Mouse (Mus musculus) left cerebral cortex, postnatal 25 days (tissue): ENCODE data around the gene Xylt1. TPM values are rescaled to one million over a fixed set of nuclear protein-coding genes. Genes with fewer than 3 reads are reported as not detected.
A peak's percentile ranks its signal among the peaks of the same experiment; 100 is the strongest.

Source experiments
- DNase-seq, 2 experiments: peaks; one replicate each; pipeline ENCODE4 v3.0.0; 2022; ENCODE audit warnings: low spot score in 2 of 2, mixed read lengths in 1 of 2
- intact Hi-C: fragments of 180-260 bp; cut with DNase I; formaldehyde crosslinking; loops from one replicate; pipeline ENCODE4 v1.15.1; 2025
- total RNA-seq, 2 experiments: library from RNA; stranded (reverse); gene quantifications; 2 replicates each; pipeline ENCODE4 v1.2.3; 2021

Xylt1 gene
- total RNA-seq, 2 experiments from 2014 or later: 48.6 to 52.1 TPM

- no peak for DNase-seq
- intact Hi-C loops: no loop called here
Observed at GRCm38 (mm10) chr7:117495751-117496150, 115.0 kb downstream of the Xylt1 start.

GRCm38 (mm10) chr7:117498173-117498572, 117.4 kb downstream of the Xylt1 start:
- DNase-seq: no peak
- intact Hi-C loops: no loop called here

- peak in 1 of 2 experiments; percentile 36 for DNase-seq
- intact Hi-C loops: no loop called here
Observed at GRCm38 (mm10) chr7:117501355-117502181, 120.8 kb downstream of the Xylt1 start.

GRCm38 (mm10) chr7:117502415-117502814, 121.6 kb downstream of the Xylt1 start:
- DNase-seq: no peak
- intact Hi-C loops: no loop called here

GRCm38 (mm10) chr7:117503714-117504113, 122.9 kb downstream of the Xylt1 start:
- intact Hi-C loops: no loop called here
- DNase-seq: no peak

GRCm38 (mm10) chr7:117505791-117506190, 125.0 kb downstream of the Xylt1 start:
- intact Hi-C loops: no loop called here
- DNase-seq: no peak

GRCm38 (mm10) chr7:117507351-117507750, 126.6 kb downstream of the Xylt1 start:
- intact Hi-C loops: no loop called here
- no peak for DNase-seq

GRCm38 (mm10) chr7:117508090-117508489, 127.3 kb downstream of the Xylt1 start:
- no peak for DNase-seq
- intact Hi-C loops: no loop called here

GRCm38 (mm10) chr7:117510113-117510512, 129.3 kb downstream of the Xylt1 start:
- intact Hi-C loops: no loop called here

GRCm38 (mm10) chr7:117512301-117512700, 131.5 kb downstream of the Xylt1 start:
- DNase-seq: no peak
- intact Hi-C loops: no loop called here

More at GRCm38 (mm10) chr7:117510113-117510512, 129.3 kb downstream of the Xylt1 start:
- DNase-seq: peak in 1 of 2 experiments; percentile 63

- no peak for DNase-seq
- intact Hi-C loops: no loop called here
Observed at GRCm38 (mm10) chr7:117515794-117516193, 135.0 kb downstream of the Xylt1 start.

- DNase-seq: no peak
- intact Hi-C loops: no loop called here
Observed at GRCm38 (mm10) chr7:117516896-117517295, 136.1 kb downstream of the Xylt1 start.

GRCm38 (mm10) chr7:117521369-117521768, 140.6 kb downstream of the Xylt1 start:
- no peak for DNase-seq
- intact Hi-C loops: no loop called here

GRCm38 (mm10) chr7:117522092-117522635, 141.4 kb downstream of the Xylt1 start:
- intact Hi-C loops: no loop called here
- DNase-seq: no peak

- intact Hi-C loops: no loop called here
Observed at GRCm38 (mm10) chr7:117524430-117525214, 143.8 kb downstream of the Xylt1 start.

GRCm38 (mm10) chr7:117525678-117526077, 144.9 kb downstream of the Xylt1 start:
- intact Hi-C loops: no loop called here
- DNase-seq: peak in 1 of 2 experiments; percentile 64

More at GRCm38 (mm10) chr7:117524430-117525214, 143.8 kb downstream of the Xylt1 start:
- DNase-seq: peak in 1 of 2 experiments; percentile 58

- intact Hi-C loops: no loop called here
- DNase-seq: no peak
Observed at GRCm38 (mm10) chr7:117526570-117526969, 145.8 kb downstream of the Xylt1 start.

- DNase-seq: peak in 1 of 2 experiments; percentile 52
- intact Hi-C loops: no loop called here
Observed at GRCm38 (mm10) chr7:117529787-117530655, 149.2 kb downstream of the Xylt1 start.

- intact Hi-C loops: no loop called here
- DNase-seq: no peak
Observed at GRCm38 (mm10) chr7:117532651-117533050, 151.9 kb downstream of the Xylt1 start.
